Mouse (Mus musculus) hindbrain, embryonic 14.5 days (tissue): Measurements from ENCODE around the gene Prr22. TPM values are rescaled to one million over a fixed set of nuclear protein-coding genes. Genes with fewer than 3 reads are reported as not detected.

Experiments
- ATAC-seq: fragments of 200-750 bp; cut with Nextera tagmentation; 2 replicates; pipeline ENCODE4 v1.8.0; 2017; ENCODE audit warnings: moderate number of reproducible peaks, mild to moderate bottlenecking, moderate TSS enrichment, moderate library complexity; ENCODE audit not compliant: low FRiP score
- DNase-seq: peaks from one replicate; pipeline ENCODE4 v3.0.0-alpha.2; 2015; ENCODE audit warnings: low spot score
- H3K27ac ChIP-seq: fragments of 300-500 bp; sonication (generic); 2 replicates; pipeline ENCODE4 v1.5.1; 2014; ENCODE audit warnings: mild to moderate bottlenecking, moderate library complexity
- H3K27me3 ChIP-seq: fragments of 300-500 bp; sonication (generic); 2 replicates; pipeline ENCODE4 v1.6.1; 2014; ENCODE audit warnings: mild to moderate bottlenecking, low read length, mixed read lengths; ENCODE audit not compliant: control insufficient read depth, insufficient read depth
- H3K36me3 ChIP-seq: fragments of 300-500 bp; sonication (generic); replicated peaks from 2 replicates; pipeline ENCODE4 v1.6.1; 2014; ENCODE audit not compliant: control insufficient read depth, insufficient read depth
- H3K4me1 ChIP-seq: fragments of 300-500 bp; sonication (generic); replicated peaks from 2 replicates; pipeline ENCODE4 v1.6.1; 2014; ENCODE audit warnings: antibody characterized with exemption, low read length, mixed read lengths; ENCODE audit not compliant: control insufficient read depth, insufficient read depth
- H3K4me2 ChIP-seq: fragments of 300-500 bp; sonication (generic); replicated peaks from 2 replicates; pipeline ENCODE4 v1.6.1; 2014; ENCODE audit warnings: mild to moderate bottlenecking, moderate library complexity
- H3K4me3 ChIP-seq: fragments of 300-500 bp; sonication (generic); replicated peaks from 2 replicates; pipeline ENCODE4 v1.5.1; 2014; ENCODE audit warnings: mild to moderate bottlenecking, low read length
- H3K9ac ChIP-seq: fragments of 300-500 bp; sonication (generic); 2 replicates; pipeline ENCODE4 v1.6.1; 2014
- H3K9me3 ChIP-seq: fragments of 300-500 bp; sonication (generic); 2 replicates; pipeline ENCODE4 v1.6.1; 2016; ENCODE audit warnings: low read length; ENCODE audit not compliant: control insufficient read depth
- WGBS: fragments of 180-500 bp; shearing (Covaris S2); extraction: QIAGEN DNeasy Blood & Tissue Kit; methylation state at CpG from one replicate; pipeline ENCODE4 v1.1.7; 2014; 5-methylcytosine and 5-hydroxymethylcytosine counted together
- polyA plus RNA-seq: library from polyadenylated mRNA; unstranded; fragments of >200 nt; fragmentation: Nextera tagmentation; extraction: Ambion mirVana; gene quantifications from 2 replicates; pipeline ENCODE4 v1.2.1, GENCODE M21; 2014

The Prr22 gene
- polyA plus RNA-seq, 1 experiment from 2014 or later, result 0.78 TPM

DNA sequence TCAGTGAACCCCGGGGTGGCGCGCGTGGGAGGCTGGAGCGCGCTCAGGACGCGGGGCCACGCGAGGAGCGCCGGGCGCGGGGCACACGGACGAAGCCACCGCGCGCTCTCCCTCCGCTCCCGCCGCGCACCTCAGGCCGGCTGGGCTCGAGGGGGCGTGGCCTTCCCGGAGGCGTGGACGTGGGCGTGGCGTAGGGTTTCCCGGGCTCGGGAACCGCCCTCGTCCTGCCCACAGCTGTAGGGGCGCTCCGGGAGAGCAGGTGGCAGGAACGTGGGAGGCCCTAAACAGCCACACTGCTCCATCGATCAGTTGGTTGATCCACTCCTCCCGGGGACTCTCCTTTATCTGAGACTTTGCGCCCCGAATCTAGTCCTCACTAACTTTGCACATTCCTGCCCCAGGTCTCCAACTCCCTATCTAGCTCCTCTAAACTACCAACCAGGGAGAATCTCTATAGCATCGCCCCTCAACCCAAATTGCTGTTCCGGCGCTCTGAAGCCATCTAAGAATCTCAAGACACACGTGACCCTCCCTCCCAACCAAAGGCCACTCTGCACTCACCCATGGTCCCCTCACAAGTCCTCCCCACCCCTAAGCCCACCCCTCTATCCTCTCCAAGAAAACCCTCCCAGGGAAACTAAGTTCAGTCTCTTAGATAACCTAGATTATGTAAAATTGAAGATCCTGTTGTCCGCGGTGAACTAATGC lies 12.5 kb upstream of the Prr22 start, which contains the start of gene Nrtn:
Nrtn (minus strand) TSS at position 115 of the 708 bp plus-strand sequence.
- DNase-seq (peak; percentile 68), ATAC-seq (no peak)
- Histone ChIP-seq H3K4me2 (peak within 1 kb of the TSS; percentile 74), H3K27me3 (peaks cover 72% of the 10 kb centered on the region), H3K9ac (peak within 1 kb of the TSS; percentile 44), H3K4me1 (peaks cover 12% of the 10 kb centered on the region; the same call in 1 of the 2 replicates), H3K36me3 (no peaks in the 10 kb centered on the region), H3K9me3 (no peaks in the 10 kb centered on the region), H3K4me3 (peak within 1 kb of the TSS; percentile 37), H3K27ac (no peak within 1 kb of the TSS)
- under 1% methylated on average over 47 of the region's 48 CpGs for WGBS

DNA sequence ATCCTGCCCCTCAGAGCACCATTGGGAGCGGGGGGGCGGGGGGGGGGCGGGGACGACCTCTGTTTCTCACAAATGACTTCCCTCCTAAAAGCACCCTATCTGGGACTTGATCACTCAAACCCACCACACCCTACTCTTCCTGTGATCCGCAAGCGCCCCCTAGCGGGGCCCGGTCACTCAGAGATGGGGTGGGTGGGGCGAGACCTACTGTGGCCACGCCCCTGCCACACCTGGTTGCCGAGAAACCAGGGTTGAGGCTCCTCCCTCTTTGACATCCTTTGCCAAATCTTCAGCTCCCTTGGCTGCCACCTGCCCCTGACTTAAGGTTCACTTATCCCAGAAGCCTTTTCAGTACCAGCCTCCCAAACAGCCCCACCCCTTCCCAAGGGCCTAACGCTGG lies 11.9 kb upstream of the Prr22 start:
- Histone ChIP-seq H3K4me1 (peaks cover 14% of the 10 kb centered on the region; the same call in 1 of the 2 replicates), H3K4me3 (peak overlapping the region; percentile 37; the same call in 1 of the 2 replicates), H3K27ac (no peak overlapping the region), H3K4me2 (peak overlapping the region; percentile 74; the same call in 1 of the 2 replicates), H3K9ac (no peak overlapping the region), H3K36me3 (no peaks in the 10 kb centered on the region), H3K9me3 (no peaks in the 10 kb centered on the region), H3K27me3 (peaks cover 67% of the 10 kb centered on the region)
- WGBS, result 3% methylated on average over 12 of the region's 12 CpGs
- ATAC-seq (no peak), DNase-seq (peak; percentile 34)

DNA sequence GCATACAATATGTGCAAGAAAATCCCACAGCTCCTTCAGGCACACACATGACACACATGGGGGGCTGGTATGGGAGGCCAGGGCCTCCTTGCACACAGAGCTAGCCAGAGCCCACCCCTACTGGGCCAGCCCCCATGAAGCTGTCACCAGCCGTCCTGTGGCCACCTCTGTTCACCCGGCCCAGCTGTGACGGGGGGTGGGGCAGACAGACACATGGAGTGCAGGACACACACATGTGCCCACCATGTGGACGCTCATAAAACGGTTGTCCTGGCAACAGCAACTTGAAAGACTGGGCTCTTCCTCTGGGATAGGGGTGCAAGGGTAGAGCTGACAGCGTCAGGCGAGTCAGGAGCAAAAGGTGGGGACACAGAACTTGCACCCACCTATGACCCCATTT lies 10.8 kb upstream of the Prr22 start:
- ATAC-seq, result no peak
- peaks cover 19% of the 10 kb centered on the region; the same call in 1 of the 2 replicates for H3K4me1 ChIP-seq
- no peak overlapping the region for H3K4me3 ChIP-seq
- no peaks in the 10 kb centered on the region for H3K9me3 ChIP-seq
- WGBS, result 49% methylated on average over 7 of the region's 7 CpGs
- H3K4me2 ChIP-seq, result no peak overlapping the region
- H3K9ac ChIP-seq, result no peak overlapping the region
- DNase-seq, result no peak
- no peak overlapping the region for H3K27ac ChIP-seq
- H3K36me3 ChIP-seq, result no peaks in the 10 kb centered on the region
- H3K27me3 ChIP-seq, result peaks cover 56% of the 10 kb centered on the region

DNA sequence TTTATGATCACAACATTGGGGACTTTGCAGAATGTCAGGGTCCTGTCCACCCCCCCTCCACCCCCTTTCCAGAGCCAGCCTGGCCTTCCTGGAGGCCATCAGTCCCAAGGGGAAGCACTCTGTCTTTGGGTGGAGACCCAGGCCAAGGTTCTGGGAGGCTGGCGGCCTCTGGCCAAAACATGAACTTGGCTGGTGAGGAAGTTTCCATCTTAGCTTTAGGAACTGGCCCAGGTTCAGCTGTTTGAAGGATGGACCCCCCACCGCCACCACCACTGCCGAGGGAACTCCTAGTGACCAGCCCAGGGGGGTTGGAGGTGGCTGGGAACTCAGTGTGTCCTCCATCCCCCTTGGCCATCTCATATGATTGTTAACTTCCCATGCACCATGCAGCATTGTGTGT lies 9.0 kb upstream of the Prr22 start:
- no peak overlapping the region for H3K4me3 ChIP-seq
- 69% methylated on average over 3 of the region's 3 CpGs for WGBS
- H3K9ac ChIP-seq, result no peak overlapping the region
- no peak for DNase-seq
- peaks cover 37% of the 10 kb centered on the region for H3K27me3 ChIP-seq
- peaks cover 24% of the 10 kb centered on the region for H3K4me1 ChIP-seq
- H3K36me3 ChIP-seq, result no peaks in the 10 kb centered on the region
- ATAC-seq, result no peak
- no peak overlapping the region for H3K27ac ChIP-seq
- H3K9me3 ChIP-seq, result no peaks in the 10 kb centered on the region
- no peak overlapping the region for H3K4me2 ChIP-seq

DNA sequence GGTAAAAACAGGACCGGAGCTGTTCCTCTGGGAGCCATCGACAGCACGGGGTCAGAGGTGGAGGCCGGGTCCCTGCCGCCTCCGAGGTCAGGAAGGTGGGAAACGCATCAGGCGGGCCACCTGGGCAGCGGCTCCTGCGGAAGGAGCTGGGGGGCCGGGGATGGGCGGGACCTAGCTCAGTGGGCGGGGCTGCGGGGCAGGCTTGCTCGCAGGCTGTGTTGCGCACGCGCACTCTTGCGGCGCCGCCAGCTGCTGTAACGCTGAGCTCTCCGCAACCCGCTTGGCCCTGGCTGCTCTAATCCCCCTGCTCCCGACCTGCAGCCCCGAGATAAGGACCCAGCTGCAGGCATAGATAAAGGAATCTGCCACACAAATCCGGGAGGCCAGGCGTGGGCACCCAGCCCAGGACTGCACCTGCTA lies 8.0 kb upstream of the Prr22 start:
- 2% methylated on average over 25 of the region's 28 CpGs for WGBS
- H3K4me3 ChIP-seq, result peak overlapping the region; percentile 42
- DNase-seq, result peak; percentile 92

DNA sequence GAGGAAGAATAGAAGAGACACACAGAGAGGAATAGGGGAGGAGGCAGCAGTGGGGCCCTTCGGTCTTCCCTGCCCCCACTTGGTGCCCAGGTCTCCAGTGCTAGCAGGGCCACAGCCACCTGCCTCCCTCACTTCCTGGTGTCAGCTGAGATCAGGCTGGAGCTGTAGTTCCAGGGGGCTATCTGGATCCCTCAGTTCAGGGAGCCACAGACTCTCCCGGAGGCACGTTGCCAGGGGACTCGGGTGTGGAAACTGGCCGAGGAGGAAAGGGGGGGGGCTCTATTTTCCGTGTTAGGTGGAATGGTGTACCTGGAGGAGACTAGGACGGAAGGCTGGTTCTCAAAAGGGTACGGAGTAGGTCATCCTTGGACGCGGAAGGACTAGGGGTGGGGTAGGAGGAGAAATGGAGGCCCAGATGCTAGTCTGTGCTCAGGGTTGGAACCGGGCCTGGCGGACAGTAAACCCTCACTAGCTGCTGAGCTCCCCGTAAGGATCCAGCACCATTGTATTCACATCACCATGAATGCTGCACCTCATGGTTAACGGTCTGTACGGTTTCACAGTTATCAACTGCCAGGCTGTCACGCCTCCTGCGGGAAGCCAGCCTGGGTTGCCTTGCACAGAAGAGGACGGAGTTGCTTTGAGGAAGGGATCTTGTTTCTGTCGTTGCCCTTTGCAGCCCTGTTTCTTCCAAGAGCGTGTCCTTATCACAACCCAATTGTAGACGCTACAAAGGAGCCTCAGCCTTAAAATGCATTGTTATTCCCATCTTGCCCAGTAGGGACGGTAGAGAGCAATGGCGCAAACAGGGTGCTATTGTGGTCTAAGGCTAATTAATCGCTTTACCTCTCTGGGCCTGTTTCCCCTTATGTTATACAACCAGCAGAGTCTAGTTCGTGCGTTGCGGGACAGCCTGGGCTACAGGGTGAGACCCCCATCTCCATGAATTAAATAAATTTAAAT lies 7.0 kb upstream of the Prr22 start:
- H3K9ac ChIP-seq, result peak overlapping the region; percentile 63
- peak overlapping the region; percentile 42; the same call in 1 of the 2 replicates for H3K4me3 ChIP-seq
- ATAC-seq, result no peak

More for the DNA sequence above, 8.0 kb upstream of the Prr22 start:
- H3K27me3 ChIP-seq, result peaks cover 28% of the 10 kb centered on the region
- peak; percentile 59 for ATAC-seq
- H3K4me2 ChIP-seq, result peak overlapping the region; percentile 66
- H3K36me3 ChIP-seq, result peaks cover 6% of the 10 kb centered on the region
- peaks cover 21% of the 10 kb centered on the region for H3K4me1 ChIP-seq
- peak overlapping the region; percentile 92 for H3K27ac ChIP-seq
- no peaks in the 10 kb centered on the region for H3K9me3 ChIP-seq
- H3K9ac ChIP-seq, result peak overlapping the region; percentile 63

DNA sequence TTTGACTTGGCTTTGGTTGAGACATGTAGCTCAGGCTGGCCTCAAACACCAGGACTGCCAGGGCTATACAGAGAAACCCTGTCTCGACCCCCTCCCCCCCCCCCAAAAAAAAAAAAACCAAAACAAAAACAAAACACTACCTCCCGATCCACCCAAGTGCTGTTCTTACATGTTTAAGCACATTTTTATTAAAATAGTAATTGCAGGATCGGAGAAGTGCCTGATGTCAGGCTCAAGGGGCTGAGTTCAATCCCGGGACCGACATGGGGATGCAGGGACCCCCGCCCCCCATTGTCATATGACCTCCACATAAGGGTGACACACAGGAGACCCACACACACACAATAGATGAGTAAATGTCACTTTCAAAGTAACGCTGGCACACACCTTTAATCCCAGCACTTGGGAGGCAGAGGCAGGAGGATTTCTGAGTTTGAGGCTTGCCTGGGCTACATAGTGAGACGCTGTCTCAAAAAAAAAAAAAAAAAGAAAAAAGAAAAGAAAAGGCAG lies 6.3 kb upstream of the Prr22 start:
- WGBS, result 79% methylated on average over 8 of the region's 8 CpGs
- no peaks in the 10 kb centered on the region for H3K9me3 ChIP-seq
- H3K36me3 ChIP-seq, result peaks cover 22% of the 10 kb centered on the region
- peaks cover 11% of the 10 kb centered on the region for H3K27me3 ChIP-seq
- H3K27ac ChIP-seq, result peak overlapping the region; percentile 93; the same call in 1 of the 2 replicates
- H3K4me1 ChIP-seq, result peaks cover 16% of the 10 kb centered on the region
- peak overlapping the region; percentile 73 for H3K4me2 ChIP-seq
- peak overlapping the region; percentile 77; the same call in 1 of the 2 replicates for H3K9ac ChIP-seq
- DNase-seq (no peak), ATAC-seq (no peak)
- H3K4me3 ChIP-seq, result peak overlapping the region; percentile 64

More for the DNA sequence above, 7.0 kb upstream of the Prr22 start:
- Histone ChIP-seq H3K36me3 (peaks cover 15% of the 10 kb centered on the region), H3K4me1 (peaks cover 16% of the 10 kb centered on the region), H3K27ac (peak overlapping the region; percentile 92), H3K27me3 (peaks cover 18% of the 10 kb centered on the region), H3K9me3 (no peaks in the 10 kb centered on the region), H3K4me2 (peak overlapping the region; percentile 66)
- 47% methylated on average over 27 of the region's 27 CpGs for WGBS
- DNase-seq, result peak; percentile 78

DNA sequence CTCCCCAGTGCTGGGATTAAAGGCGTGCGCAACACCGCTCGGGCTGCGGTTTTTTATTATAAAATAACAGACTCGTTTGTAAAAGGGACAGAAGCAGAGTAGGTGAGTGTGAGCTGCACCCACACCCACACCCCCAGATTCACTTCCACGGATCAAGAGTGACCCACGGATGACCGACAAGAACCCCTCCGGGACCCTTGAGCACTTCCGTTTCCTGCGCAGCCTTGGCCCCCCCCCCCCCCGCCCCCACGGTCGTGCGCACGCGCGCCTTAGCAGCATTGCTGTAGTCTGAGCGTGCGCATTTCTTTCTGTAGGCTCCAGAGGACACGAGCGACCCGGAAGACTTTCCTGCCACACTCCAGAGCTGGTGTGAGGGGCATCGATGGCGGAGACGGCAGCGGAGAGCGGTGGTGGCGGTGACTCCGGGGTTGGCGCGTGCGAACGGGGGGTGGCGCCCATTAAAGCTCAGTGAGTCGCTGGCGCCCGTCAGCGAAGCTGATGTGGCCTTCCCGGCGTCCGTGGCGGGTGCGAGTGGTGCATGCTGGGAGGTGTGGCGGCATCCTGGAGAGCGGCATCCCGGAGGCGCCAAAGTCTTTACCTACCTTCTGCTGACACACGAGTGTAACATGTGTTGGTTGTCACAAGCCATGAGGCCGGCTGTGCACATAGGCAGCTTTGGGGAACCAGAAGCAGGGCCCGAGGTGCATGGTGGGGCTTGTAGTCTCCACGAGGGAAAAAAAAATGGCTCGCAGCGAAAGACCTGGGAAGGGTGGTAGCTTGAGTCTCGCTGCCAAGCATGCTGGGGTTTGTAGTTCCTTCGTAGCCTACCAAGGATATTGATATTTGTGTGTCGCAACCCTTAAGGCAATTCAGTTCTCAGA lies 5.3 kb upstream of the Prr22 start, which contains the start of gene Dus3l:
Dus3l (plus strand) TSS at position 284 of the 881 bp plus-strand sequence.
- ATAC-seq, result peak; percentile 84
- peak; percentile 88 for DNase-seq
- peaks cover 31% of the 10 kb centered on the region for H3K36me3 ChIP-seq
- H3K9ac ChIP-seq, result peak within 1 kb of the TSS; percentile 77
- peak within 1 kb of the TSS; percentile 73 for H3K4me2 ChIP-seq
- H3K27me3 ChIP-seq, result peaks cover 7% of the 10 kb centered on the region; the same call in 1 of the 2 replicates
- H3K4me1 ChIP-seq, result peaks cover 16% of the 10 kb centered on the region
- H3K9me3 ChIP-seq, result no peaks in the 10 kb centered on the region
- H3K27ac ChIP-seq, result peak within 1 kb of the TSS; percentile 93
- H3K4me3 ChIP-seq, result peak within 1 kb of the TSS; percentile 64
- WGBS, result 2% methylated on average over 57 of the region's 58 CpGs
